Mouse (Mus musculus): ENCODE data around the gene Zfp628.

Gene Zfp628

DNA sequence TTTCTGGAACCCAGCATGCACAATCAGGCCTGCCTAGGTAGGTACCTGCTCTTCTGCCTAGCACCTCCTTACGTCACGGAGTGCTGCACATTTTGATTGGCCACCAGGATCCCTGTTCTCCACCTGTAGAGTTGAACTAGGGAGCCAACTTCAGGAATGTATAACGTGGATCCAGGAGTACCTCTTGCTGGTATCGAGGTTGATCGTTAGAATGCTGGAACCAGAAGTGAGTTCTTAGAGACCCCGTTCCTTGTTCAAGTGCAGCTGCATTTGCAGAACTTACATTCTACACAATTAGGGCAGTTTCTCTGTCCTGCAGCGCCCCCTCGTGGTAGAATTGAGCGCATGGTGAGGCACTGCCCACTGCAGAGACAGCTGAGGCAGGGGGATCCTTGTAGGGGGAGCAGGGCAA lies 25.1 kb downstream of the Zfp628 start:
- peak; percentile 86 for DNase-seq (ENCODE audit: low spot score)

DNA sequence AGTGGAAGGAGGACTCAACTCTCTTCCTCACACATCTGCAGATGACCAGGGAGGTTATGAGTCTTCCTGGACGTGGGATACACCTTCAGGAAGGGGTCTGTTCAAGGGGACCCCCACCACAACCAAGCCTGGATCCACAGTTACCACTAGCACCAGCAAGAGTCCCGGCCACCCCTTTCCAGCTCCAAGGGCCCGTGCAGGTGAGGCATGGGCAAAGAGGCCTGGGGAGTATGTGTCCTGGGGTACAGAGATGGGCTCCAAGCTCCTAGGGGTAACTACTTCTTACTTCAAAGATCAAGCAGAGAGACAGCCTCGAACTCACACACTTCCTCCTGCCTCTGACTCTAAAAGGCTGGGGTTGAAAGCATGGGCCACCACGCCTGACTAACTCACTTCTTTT lies 27.7 kb downstream of the Zfp628 start:
- no peak for DNase-seq (ENCODE audit: low spot score)

DNA sequence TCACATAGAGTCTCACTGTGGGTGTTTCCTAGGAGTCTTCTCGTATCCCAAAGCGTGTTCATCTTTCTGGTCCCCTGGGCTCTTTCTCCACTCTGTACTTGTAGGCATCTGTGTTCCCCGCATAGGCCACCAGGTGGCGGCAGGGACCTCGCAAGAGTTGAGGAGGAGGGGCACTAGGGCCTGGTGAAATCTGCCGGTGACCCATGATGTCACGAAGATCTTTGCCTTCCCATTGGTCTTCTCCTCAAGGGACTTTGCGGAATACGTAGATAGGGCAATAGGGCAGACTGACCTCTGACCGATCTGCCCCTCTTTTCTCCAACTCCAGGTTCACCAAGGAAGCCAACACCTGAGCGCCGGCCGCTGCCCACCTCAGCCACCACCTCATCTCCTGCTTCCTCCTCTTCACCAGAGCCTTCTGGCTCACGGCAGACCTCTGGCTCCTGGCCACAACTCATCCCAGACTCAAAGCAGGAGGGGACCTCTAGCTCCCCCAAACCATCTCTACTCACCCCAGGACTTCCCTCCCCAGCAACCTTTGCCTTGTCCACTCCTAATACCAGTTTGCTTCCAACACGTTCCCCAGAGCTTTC lies 28.3 kb downstream of the Zfp628 start:
- peak; percentile 97 for DNase-seq (ENCODE audit: low spot score)

DNA sequence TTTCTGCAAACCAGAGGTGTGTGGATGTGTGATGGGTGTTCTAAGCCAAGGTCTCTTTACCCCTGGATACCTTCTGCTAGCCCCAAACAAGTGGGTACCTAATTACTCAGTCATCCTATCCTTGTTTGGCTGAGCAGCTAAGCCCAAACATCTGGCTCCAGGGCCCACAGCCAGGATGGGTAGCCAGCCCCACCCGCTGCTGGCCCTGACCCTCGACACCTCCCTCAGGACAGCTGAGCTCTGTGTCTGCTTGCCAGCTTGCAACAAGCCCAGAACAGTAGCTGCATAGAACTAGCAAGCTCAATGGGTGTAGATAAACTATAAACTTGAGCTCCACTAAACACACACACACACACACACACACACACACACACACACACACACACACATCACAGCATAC lies 32.8 kb downstream of the Zfp628 start:
- no peak for DNase-seq (ENCODE audit: low spot score)

DNA sequence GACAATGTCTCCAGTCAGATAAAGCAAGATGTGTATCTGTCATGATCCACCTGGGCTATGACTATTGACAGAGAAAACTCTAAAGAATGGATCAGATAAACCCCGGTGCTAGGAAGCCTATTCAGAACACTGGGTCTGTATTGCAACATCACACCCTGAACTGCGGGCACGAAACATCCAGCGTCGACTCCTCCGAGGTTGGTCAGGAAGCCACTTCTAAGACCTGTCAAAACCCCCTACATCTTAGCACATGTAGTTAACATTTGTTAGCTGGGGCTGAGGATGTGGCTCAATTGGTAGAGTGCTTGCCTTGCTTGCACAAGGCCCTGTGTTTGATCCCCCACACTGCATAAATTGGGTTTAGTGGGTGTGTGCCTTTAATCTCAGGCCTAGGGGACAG lies 33.4 kb downstream of the Zfp628 start:
- DNase-seq (ENCODE audit: low spot score): no peak

DNA sequence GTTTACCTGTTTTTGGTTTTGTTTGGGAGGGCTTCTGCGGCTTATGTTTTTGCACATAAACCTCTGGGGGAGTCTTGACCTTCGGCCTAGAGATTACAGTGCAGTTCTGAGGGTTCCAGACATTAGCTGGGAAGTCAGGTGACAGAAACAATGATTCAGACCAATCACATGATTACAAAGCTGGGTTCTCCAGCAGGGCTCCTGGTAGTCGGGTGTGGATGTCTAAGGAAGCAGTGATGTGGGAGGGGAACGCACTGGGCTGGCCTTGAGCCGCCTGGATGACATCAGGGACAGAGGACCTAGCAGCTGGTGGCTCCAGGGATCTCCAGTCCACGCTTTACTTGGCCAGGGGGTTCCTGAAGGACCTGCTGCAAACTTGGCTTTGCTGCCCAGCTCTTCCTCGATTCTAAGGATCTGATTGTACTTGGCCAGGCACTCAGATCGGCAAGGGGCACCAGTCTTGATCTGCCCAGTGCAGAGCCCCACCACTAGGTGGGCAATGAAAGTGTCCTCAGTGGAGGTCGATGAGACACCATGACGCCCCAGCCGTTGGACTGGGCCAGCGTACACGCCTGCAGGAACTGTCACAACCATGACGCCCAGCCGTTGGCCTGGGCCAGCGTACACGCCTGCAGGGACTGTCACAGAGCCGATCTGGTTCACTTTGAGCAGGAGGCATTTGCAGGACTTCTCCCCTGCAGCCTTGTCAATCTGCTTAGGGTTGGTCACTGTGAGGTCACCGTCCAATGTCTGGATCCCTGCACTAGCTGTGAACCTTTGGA lies 35.7 kb downstream of the Zfp628 start:
- no peak for DNase-seq (ENCODE audit: low spot score)

DNA sequence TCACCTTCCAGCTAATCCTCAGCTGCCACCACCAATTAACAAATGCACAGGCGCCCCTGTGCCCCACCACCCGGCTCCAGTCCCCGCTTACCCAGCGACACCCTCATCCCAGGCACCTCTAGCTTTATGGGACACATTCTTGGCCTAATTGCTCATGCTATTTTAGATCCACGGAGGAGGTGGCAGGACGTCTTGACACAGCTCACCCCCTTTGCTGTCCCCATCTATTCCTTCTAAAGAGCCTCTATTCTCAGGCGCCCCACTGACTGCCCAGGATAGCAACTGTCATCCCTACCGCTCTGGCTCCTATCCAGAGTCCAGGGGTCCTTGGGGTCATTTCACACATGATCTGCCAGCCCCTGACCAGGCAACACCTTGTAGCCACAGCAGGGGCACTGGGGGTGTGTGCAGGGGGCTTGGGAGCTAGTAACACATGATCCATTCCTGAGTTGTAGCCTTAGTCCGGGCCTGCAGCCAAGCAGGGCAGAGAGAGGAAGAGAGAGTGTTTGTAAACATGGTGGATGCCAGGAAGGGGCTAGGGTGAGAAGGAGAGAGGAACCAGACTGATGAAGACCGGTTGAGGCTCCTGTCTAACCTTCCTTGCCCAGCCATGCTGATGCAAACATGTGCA lies 38.9 kb downstream of the Zfp628 start:
- DNase-seq (ENCODE audit: low spot score): no peak

DNA sequence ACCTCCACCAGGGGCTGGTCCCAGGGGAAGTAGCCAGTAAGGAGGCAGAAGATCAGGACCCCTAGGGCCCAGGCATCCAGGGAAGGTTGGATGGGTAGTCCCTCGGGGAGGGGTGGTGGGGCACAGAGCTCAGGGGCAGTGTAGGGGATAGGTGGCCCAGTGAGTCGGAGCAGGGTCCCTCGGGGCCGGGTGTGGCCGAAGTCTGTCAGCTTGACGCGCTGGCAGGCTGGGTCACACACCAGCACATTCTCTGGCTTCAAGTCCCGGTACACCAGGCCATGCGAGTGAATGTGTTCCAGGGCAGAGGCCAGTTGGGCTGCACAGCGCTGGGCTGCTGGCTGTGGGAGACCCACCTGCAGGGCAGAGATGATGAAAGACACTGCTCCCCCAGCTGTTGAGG lies 42.3 kb downstream of the Zfp628 start:
- no peak for DNase-seq (ENCODE audit: low spot score)

DNA sequence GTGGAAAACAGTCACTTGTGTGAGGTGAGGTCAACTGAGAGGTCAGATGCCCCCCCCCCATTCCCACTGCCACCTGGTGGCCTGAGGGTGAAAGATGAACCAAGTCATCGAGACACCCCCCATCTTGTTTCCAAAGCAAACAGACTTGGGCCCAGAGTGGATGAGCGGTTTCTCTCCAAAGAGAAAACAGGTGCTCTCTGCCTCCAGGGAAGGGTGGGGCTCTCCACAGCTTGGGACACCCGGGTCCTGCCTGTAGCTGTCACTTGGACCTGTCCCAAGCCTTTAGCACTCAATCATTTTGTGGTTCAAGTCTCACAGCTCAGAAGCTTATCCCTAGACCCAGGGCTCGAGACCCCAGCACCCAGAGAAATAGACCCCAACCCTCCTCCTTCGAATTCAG lies 48.5 kb downstream of the Zfp628 start:
- DNase-seq (ENCODE audit: low spot score): no peak

DNA sequence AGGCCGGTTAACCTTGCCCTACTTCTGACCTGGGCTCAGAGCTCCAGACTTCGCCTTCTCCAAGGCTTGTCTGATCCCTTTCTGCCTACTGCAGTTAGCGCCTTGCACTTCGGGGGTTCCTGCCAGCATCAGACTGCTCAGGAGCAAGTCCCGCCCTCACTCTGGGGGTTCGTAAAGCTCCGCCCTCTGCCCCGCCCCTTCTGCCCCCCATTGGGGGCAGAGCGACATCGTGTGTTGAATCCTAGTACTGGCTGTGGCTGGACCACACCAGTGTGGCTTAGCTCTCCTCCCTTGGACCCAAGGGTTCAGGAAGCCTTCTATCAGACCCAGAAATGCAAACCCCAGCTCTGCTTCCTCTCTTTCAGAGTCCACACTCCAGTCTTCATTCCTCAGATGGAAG lies 49.3 kb downstream of the Zfp628 start, which contains the start of gene Sbk2:
TSS of gene Sbk2 (minus strand) at position 135 of the 400 bp plus-strand sequence.
- DNase-seq (ENCODE audit: low spot score): peak; percentile 78

DNA sequence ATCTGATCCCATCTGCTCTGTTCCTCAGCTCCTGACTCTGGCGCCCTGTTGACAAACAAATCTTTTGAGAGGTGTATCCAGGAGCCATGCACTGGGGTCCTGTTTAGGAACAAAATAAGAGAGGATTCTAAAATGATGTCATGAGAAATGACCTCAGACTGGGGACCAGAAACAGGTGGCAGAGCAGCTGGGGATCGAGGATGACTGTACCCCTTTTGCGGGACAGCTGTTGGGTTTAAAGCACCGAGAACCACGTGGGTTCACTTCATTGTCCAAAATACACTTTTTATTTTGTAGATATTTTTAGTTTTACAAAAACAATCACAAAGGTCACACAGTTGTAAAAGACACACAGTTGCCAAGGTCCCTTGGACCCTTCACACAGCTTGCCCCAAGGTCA lies 50.0 kb downstream of the Zfp628 start:
- DNase-seq (ENCODE audit: low spot score): no peak

DNA sequence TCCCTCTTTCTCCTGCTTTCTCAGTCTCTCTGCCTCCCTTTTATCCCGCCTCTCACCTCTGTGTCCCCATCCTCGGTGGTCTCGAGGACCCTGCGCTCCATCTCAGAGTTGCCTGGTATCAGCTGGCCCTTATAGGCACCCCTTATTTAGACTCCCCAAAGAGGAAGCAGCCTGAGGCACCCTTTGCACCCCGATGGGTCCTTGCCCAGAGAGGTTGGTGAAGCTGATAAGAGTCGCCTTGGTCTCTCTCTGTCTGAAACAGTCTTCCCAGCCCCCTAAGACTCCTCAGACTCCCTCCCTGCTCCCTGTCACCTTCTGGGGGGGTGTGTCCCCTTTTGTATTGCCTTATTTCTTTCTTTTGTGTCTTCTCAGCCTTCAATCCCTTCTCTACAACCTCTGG lies 56.1 kb downstream of the Zfp628 start, which contains the start of gene Sbk3:
TSS of gene Sbk3 (minus strand) at position 101 of the 400 bp plus-strand sequence.
- no peak for DNase-seq (ENCODE audit: low spot score)
